Mouse (Mus musculus) ES-E14 (cell line): ENCODE measurements around the gene Pla2g4d. TPM values are rescaled to one million over a fixed set of nuclear protein-coding genes. Genes with fewer than 3 reads are reported as not detected.

ENCODE experiments used
- DNase-seq: peaks from one replicate; pipeline ENCODE4 v3.0.0-alpha.2; 2013; ENCODE audit warnings: low read depth, low spot score
- H3K27ac ChIP-seq: 2 replicates; pipeline ENCODE4 v1.5.1; 2012; ENCODE audit warnings: low read depth, mild to moderate bottlenecking, low read length, moderate library complexity, mixed read lengths; ENCODE audit not compliant: poor library complexity, insufficient read depth, severe bottlenecking
- H3K36me3 ChIP-seq: 2 replicates; pipeline ENCODE4 v1.6.1; 2012; ENCODE audit warnings: mild to moderate bottlenecking, low read length, moderate library complexity, mixed read lengths; ENCODE audit not compliant: control insufficient read depth, poor library complexity, insufficient read depth, severe bottlenecking
- H3K4me1 ChIP-seq, 2 experiments: fragments of 150-350 bp in 1 of 2; sonication (generic) in 1 of 2; 2 replicates each; pipeline ENCODE4 v1.6.1; 2012; ENCODE audit warnings: low read length in 2 of 2, mild to moderate bottlenecking in 1 of 2, mixed read lengths in 1 of 2; ENCODE audit not compliant: control insufficient read depth in 2 of 2, insufficient read depth in 2 of 2, poor library complexity in 1 of 2
- H3K4me3 ChIP-seq, 2 experiments: fragments of 150-350 bp in 1 of 2; sonication (generic) in 1 of 2; 2 replicates each; pipeline ENCODE4 v1.5.1; 2012; ENCODE audit warnings: low read length in 2 of 2, low read depth in 1 of 2, mild to moderate bottlenecking in 1 of 2, mixed read lengths in 1 of 2; ENCODE audit not compliant: insufficient read depth in 1 of 2, poor library complexity in 1 of 2, severe bottlenecking in 1 of 2
- H3K9ac ChIP-seq: 2 replicates; pipeline ENCODE4 v1.6.1; 2012; ENCODE audit warnings: low read depth, mild to moderate bottlenecking, low read length, mixed read lengths; ENCODE audit not compliant: poor library complexity, insufficient read depth, severe bottlenecking
- H3K9me3 ChIP-seq: fragments of 150-350 bp; sonication (generic); 2 replicates; pipeline ENCODE4 v1.6.1; 2012; ENCODE audit warnings: low read depth, mild to moderate bottlenecking, low read length; ENCODE audit not compliant: control insufficient read depth, insufficient read depth
- CHD2 ChIP-seq: IDR thresholded peaks from 2 replicates; pipeline ENCODE4 v1.6.1; 2014; ENCODE audit warnings: mild to moderate bottlenecking, low read depth, low read length, inconsistent platforms
- HCFC1 ChIP-seq: IDR thresholded peaks from 2 replicates; pipeline ENCODE4 v1.6.1; 2012; ENCODE audit warnings: low read length, inconsistent platforms, borderline replicate concordance; ENCODE audit not compliant: insufficient read depth
- MAFK ChIP-seq: IDR thresholded peaks from 2 replicates; pipeline ENCODE4 v1.6.1; 2014; ENCODE audit warnings: mild to moderate bottlenecking, low read depth, low read length, inconsistent platforms; ENCODE audit not compliant: insufficient read depth
- ZC3H11A ChIP-seq: IDR thresholded peaks from 2 replicates; pipeline ENCODE4 v1.6.1; 2012; ENCODE audit warnings: low read depth, mild to moderate bottlenecking, inconsistent platforms, low read length, borderline replicate concordance
- ZNF384 ChIP-seq: IDR thresholded peaks from 2 replicates; pipeline ENCODE4 v1.6.1; 2012; ENCODE audit warnings: low read depth, low read length, inconsistent platforms
- in situ Hi-C, 2 experiments: fragments of 600-800 bp; cut with MboI; formaldehyde crosslinking; loops; one replicate each; pipeline ENCODE4 v1.15.1; 2025; ENCODE audit warnings: low sequenced_read_pairs in 2 of 2, inconsistent platforms in 1 of 2; ENCODE audit not compliant: unreplicated experiment in 2 of 2
- total RNA-seq: library from RNA; depleted of rRNA; stranded (reverse); fragments of 300-350 nt; gene quantifications from 2 replicates; pipeline ENCODE4 v1.2.3, GENCODE M21; 2012

Gene Pla2g4d
- total RNA-seq, 1 experiment, result not detected

- Histone ChIP-seq H3K9ac (no peak overlapping the region), H3K4me1 (no peaks in the 10 kb centered on the region), H3K27ac (no peak overlapping the region), H3K4me3 (no peak overlapping the region), H3K9me3 (no peaks in the 10 kb centered on the region), H3K36me3 (no peaks in the 10 kb centered on the region)
- in situ Hi-C loops, result loop anchor here (10.0 to 25.0 kb wide), 2 partner anchors 97 to 110 kb away; no protein-coding TSS in a partner anchor
- no peak for DNase-seq
- TF ChIP-seq ZC3H11A (no peak), ZNF384 (no peak), HCFC1 (no peak), CHD2 (no peak), MAFK (no peak)
Measured at GRCm38 (mm10) chr2:120284705-120285104, 4.3 kb downstream of the Pla2g4d start.

GRCm38 (mm10) chr2:120284094-120284493, 4.9 kb downstream of the Pla2g4d start:
- TF ChIP-seq ZNF384, result no peak
- no peak for DNase-seq
- no peaks in the 10 kb centered on the region for H3K9me3 ChIP-seq
- in situ Hi-C loops, result loop anchor here (10.0 to 25.0 kb wide), 2 partner anchors 97 to 109 kb away; no protein-coding TSS in a partner anchor
- no peak overlapping the region for H3K27ac ChIP-seq
- H3K9ac ChIP-seq, result no peak overlapping the region
- H3K36me3 ChIP-seq, result no peaks in the 10 kb centered on the region
- no peak overlapping the region for H3K4me3 ChIP-seq
- no peaks in the 10 kb centered on the region for H3K4me1 ChIP-seq

- Histone ChIP-seq H3K9ac (no peak overlapping the region), H3K27ac (no peak overlapping the region), H3K4me1 (no peaks in the 10 kb centered on the region), H3K36me3 (no peaks in the 10 kb centered on the region), H3K9me3 (no peaks in the 10 kb centered on the region), H3K4me3 (no peak overlapping the region)
- in situ Hi-C loops, result loop anchor here (10.0 to 25.0 kb wide), 2 partner anchors 96 to 109 kb away; no protein-coding TSS in a partner anchor
- no peak for DNase-seq
- TF ChIP-seq HCFC1 (no peak), ZC3H11A (no peak), MAFK (no peak), CHD2 (no peak)
Measured at GRCm38 (mm10) chr2:120283550-120283949, 5.4 kb downstream of the Pla2g4d start.

- no peak for DNase-seq
- TF ChIP-seq HCFC1, result no peak
- TF ChIP-seq CHD2, result no peak
- no peak for TF ChIP-seq ZC3H11A
- 0 out of 4 replicates have a peak, but pooled peaks cover 0 to 3% of the 10 kb centered on the region in 2 experiments for H3K4me1 ChIP-seq
- no peaks in the 10 kb centered on the region for H3K36me3 ChIP-seq
- H3K9me3 ChIP-seq, result no peaks in the 10 kb centered on the region
- in situ Hi-C loops, result loop anchor here (10.0 to 25.0 kb wide), 2 partner anchors 94 to 106 kb away; no protein-coding TSS in a partner anchor
- H3K9ac ChIP-seq, result no peak overlapping the region
- H3K27ac ChIP-seq, result no peak overlapping the region
- no peak overlapping the region for H3K4me3 ChIP-seq
Measured at GRCm38 (mm10) chr2:120281221-120281620, 7.8 kb downstream of the Pla2g4d start.

- peak; percentile 31 for DNase-seq
- Histone ChIP-seq H3K27ac (no peak overlapping the region), H3K4me3 (no peak overlapping the region), H3K4me1 (0 out of 4 replicates have a peak, but pooled peaks cover 0 to 3% of the 10 kb centered on the region in 2 experiments), H3K36me3 (no peaks in the 10 kb centered on the region), H3K9ac (no peak overlapping the region), H3K9me3 (no peaks in the 10 kb centered on the region)
- in situ Hi-C loops, result loop anchor here (5.0 to 25.0 kb wide), 3 partner anchors 88 to 105 kb away; no protein-coding TSS in a partner anchor
- TF ChIP-seq MAFK, result no peak
- peak; percentile 20; the same call in 1 of the 2 replicates for TF ChIP-seq ZC3H11A
Measured at GRCm38 (mm10) chr2:120279961-120280360, 9.0 kb downstream of the Pla2g4d start.
